Mouse (Mus musculus) lung, postnatal 0 days (tissue): ENCODE results near the gene Cenpx. TPM values are rescaled to one million over a fixed set of nuclear protein-coding genes. Genes with fewer than 3 reads are reported as not detected.
"Not testable (repeated sequence)": the region's sequence is repeated elsewhere in the genome, so short reads cannot be mapped to it uniquely, and the experiment has no call there.

Experiments used
- ATAC-seq: fragments of 200-750 bp; cut with Nextera tagmentation; 2 replicates; pipeline ENCODE4 v1.8.0; 2017; ENCODE audit warnings: moderate library complexity
- DNase-seq: peaks from one replicate; pipeline ENCODE4 v3.0.0-alpha.2; 2016; ENCODE audit warnings: low spot score
- H3K27ac ChIP-seq: fragments of 300-500 bp; sonication (generic); 2 replicates; pipeline ENCODE4 v1.5.1; 2014; ENCODE audit warnings: antibody characterized with exemption, mild to moderate bottlenecking, low read length, mixed read lengths
- H3K27me3 ChIP-seq: fragments of 300-500 bp; sonication (generic); replicated peaks from 2 replicates; pipeline ENCODE4 v1.6.1; 2014; ENCODE audit warnings: low read length, mixed read lengths; ENCODE audit not compliant: insufficient read depth
- H3K36me3 ChIP-seq: fragments of 300-500 bp; sonication (generic); 2 replicates; pipeline ENCODE4 v1.6.1; 2014; ENCODE audit warnings: low read length, mixed read lengths; ENCODE audit not compliant: insufficient read depth
- H3K4me1 ChIP-seq: fragments of 300-500 bp; sonication (generic); 2 replicates; pipeline ENCODE4 v1.6.1; 2014; ENCODE audit warnings: antibody characterized with exemption, low read depth, low read length, mixed read lengths; ENCODE audit not compliant: insufficient read depth
- H3K4me2 ChIP-seq: fragments of 300-500 bp; sonication (generic); replicated peaks from 2 replicates; pipeline ENCODE4 v1.6.1; 2014; ENCODE audit warnings: low read depth, mild to moderate bottlenecking, low read length, moderate library complexity, mixed read lengths
- H3K4me3 ChIP-seq: fragments of 300-500 bp; sonication (generic); 2 replicates; pipeline ENCODE4 v1.5.1; 2014; ENCODE audit warnings: low read depth, low read length
- H3K9ac ChIP-seq: fragments of 300-500 bp; sonication (generic); replicated peaks from 2 replicates; pipeline ENCODE4 v1.6.1; 2014; ENCODE audit warnings: low read depth, mild to moderate bottlenecking
- H3K9me3 ChIP-seq: fragments of 300-500 bp; sonication (generic); 2 replicates; pipeline ENCODE4 v1.6.1; 2016; ENCODE audit warnings: low read length, mixed read lengths
- CTCF ChIP-seq: IDR thresholded peaks from 2 replicates; pipeline ENCODE4 v1.5.1; 2016; ENCODE audit warnings: antibody characterized with exemption, mild to moderate bottlenecking
- EP300 ChIP-seq: IDR thresholded peaks from 2 replicates; pipeline ENCODE4 v1.6.1; 2016; ENCODE audit warnings: antibody characterized with exemption, mild to moderate bottlenecking, control low read depth
- WGBS: fragments of 180-500 bp; shearing (Covaris S2); extraction: QIAGEN DNeasy Blood & Tissue Kit; methylation state at CpG from one replicate; pipeline ENCODE4 v1.1.7; 2014; 5-methylcytosine and 5-hydroxymethylcytosine counted together
- polyA plus RNA-seq: library from polyadenylated mRNA; unstranded; fragments of >200 nt; fragmentation: Nextera tagmentation; extraction: Ambion mirVana; gene quantifications from 2 replicates; pipeline ENCODE4 v1.2.1, GENCODE M21; 2015

Gene Cenpx
- polyA plus RNA-seq, 1 experiment from 2014 or later: 102 TPM

- H3K27ac ChIP-seq: peak overlapping the region; percentile 82
- no peaks in the 10 kb centered on the region for H3K27me3 ChIP-seq
- no peak for TF ChIP-seq CTCF
- no peak for TF ChIP-seq EP300
- peaks cover 9% of the 10 kb centered on the region; the same call in 1 of the 2 replicates for H3K4me1 ChIP-seq
- ATAC-seq: no peak
- no peak for DNase-seq
- H3K36me3 ChIP-seq: no peaks in the 10 kb centered on the region
- peak overlapping the region; percentile 34 for H3K4me2 ChIP-seq
- 86% methylated on average over 1 of the region's 1 CpGs for WGBS
- no peaks in the 10 kb centered on the region for H3K9me3 ChIP-seq
- no peak overlapping the region for H3K4me3 ChIP-seq
- no peak overlapping the region; the same call in 1 of the 2 replicates for H3K9ac ChIP-seq
Measured at GRCm38 (mm10) chr11:120731395-120731794, 17.9 kb upstream of the Cenpx start.

GRCm38 (mm10) chr11:120730331-120730870 lies 16.9 kb upstream of the Cenpx start:
- no peaks in the 10 kb centered on the region for H3K9me3 ChIP-seq
- peak overlapping the region; percentile 82 for H3K27ac ChIP-seq
- ATAC-seq (no peak), DNase-seq (no peak)
- peaks cover 11% of the 10 kb centered on the region; the same call in 1 of the 2 replicates for H3K4me1 ChIP-seq
- H3K4me3 ChIP-seq: no peak overlapping the region
- H3K36me3 ChIP-seq: no peaks in the 10 kb centered on the region
- 88% methylated on average over 10 of the region's 10 CpGs for WGBS
- H3K4me2 ChIP-seq: peak overlapping the region; percentile 34; the same call in 1 of the 2 replicates
- TF ChIP-seq EP300 (no peak), CTCF (no peak)
- no peaks in the 10 kb centered on the region for H3K27me3 ChIP-seq
- H3K9ac ChIP-seq: peak overlapping the region; percentile 32; the same call in 1 of the 2 replicates

GRCm38 (mm10) chr11:120729432-120730050 lies 16.0 kb upstream of the Cenpx start:
- H3K4me2 ChIP-seq: not testable (repeated sequence)
- WGBS: 2% methylated on average over 17 of the region's 21 CpGs

GRCm38 (mm10) chr11:120728530-120729240 lies 15.1 kb upstream of the Cenpx start:
- Histone ChIP-seq H3K9ac (no peak overlapping the region), H3K9me3 (no peaks in the 10 kb centered on the region), H3K36me3 (no peaks in the 10 kb centered on the region), H3K4me3 (no peak overlapping the region), H3K27ac (peak overlapping the region; percentile 59), H3K27me3 (no peaks in the 10 kb centered on the region), H3K4me2 (no peak overlapping the region), H3K4me1 (peaks cover 11% of the 10 kb centered on the region; the same call in 1 of the 2 replicates)
- TF ChIP-seq EP300 (no peak), CTCF (no peak)
- ATAC-seq (no peak), DNase-seq (no peak)
- 74% methylated on average over 11 of the region's 11 CpGs for WGBS

More at GRCm38 (mm10) chr11:120729432-120730050, 16.0 kb upstream of the Cenpx start:
- Histone ChIP-seq H3K27ac (0 out of 2 replicates have a peak overlapping the region, but pooled peaks have one; percentile 59), H3K4me1 (peaks cover 11% of the 10 kb centered on the region; the same call in 1 of the 2 replicates)
- H3K27me3 ChIP-seq, H3K36me3 ChIP-seq, H3K9me3 ChIP-seq, H3K9ac ChIP-seq, H3K4me3 ChIP-seq: not testable (repeated sequence)
- ATAC-seq (peak; percentile 44), DNase-seq (peak; percentile 91)

GRCm38 (mm10) chr11:120727564-120727963 lies 14.0 kb upstream of the Cenpx start:
- H3K4me3 ChIP-seq: no peak overlapping the region
- no peak overlapping the region for H3K9ac ChIP-seq
- peaks cover 6% of the 10 kb centered on the region; the same call in 1 of the 2 replicates for H3K4me1 ChIP-seq
- WGBS: 55% methylated on average over 12 of the region's 12 CpGs
- H3K27me3 ChIP-seq: no peaks in the 10 kb centered on the region
- no peak overlapping the region for H3K4me2 ChIP-seq
- H3K27ac ChIP-seq: peak overlapping the region; percentile 59; the same call in 1 of the 2 replicates
- ATAC-seq: no peak
- TF ChIP-seq EP300: no peak
- TF ChIP-seq CTCF: no peak
- DNase-seq: peak; percentile 4
- H3K9me3 ChIP-seq: no peaks in the 10 kb centered on the region
- H3K36me3 ChIP-seq: no peaks in the 10 kb centered on the region

- H3K36me3 ChIP-seq: no peaks in the 10 kb centered on the region
- TF ChIP-seq CTCF (peak; percentile 72), EP300 (no peak)
- DNase-seq (peak; percentile 99), ATAC-seq (peak; percentile 89)
- peak within 1 kb of the TSS; percentile 78 for H3K4me2 ChIP-seq
- H3K4me3 ChIP-seq: peak within 1 kb of the TSS; percentile 52
- peaks cover 8% of the 10 kb centered on the region; the same call in 1 of the 2 replicates for H3K4me1 ChIP-seq
- WGBS: 1% methylated on average over 14 of the region's 14 CpGs
- peak within 1 kb of the TSS; percentile 85 for H3K27ac ChIP-seq
- H3K27me3 ChIP-seq: no peaks in the 10 kb centered on the region
- peak within 1 kb of the TSS; percentile 58 for H3K9ac ChIP-seq
- H3K9me3 ChIP-seq: no peaks in the 10 kb centered on the region
Measured at GRCm38 (mm10) chr11:120727169-120727527, 13.6 kb upstream of the Cenpx start, which contains the start of gene Dcxr. TSS of gene Dcxr (minus strand) at chr11:120727281.
